Mouse (Mus musculus) heart, embryonic 12.5 days (tissue): ENCODE data around the gene Tmprss9. TPM values are rescaled to one million over a fixed set of nuclear protein-coding genes. Genes with fewer than 3 reads are reported as not detected.

Source experiments
- ATAC-seq: fragments of 200-750 bp; cut with Nextera tagmentation; 2 replicates; pipeline ENCODE4 v1.8.0; 2017; ENCODE audit warnings: moderate TSS enrichment, moderate library complexity; ENCODE audit not compliant: insufficient number of reproducible peaks, low FRiP score
- H3K27ac ChIP-seq: fragments of 300-500 bp; sonication (generic); 2 replicates; pipeline ENCODE4 v1.5.1; 2016; ENCODE audit warnings: mild to moderate bottlenecking, moderate library complexity; ENCODE audit not compliant: poor library complexity, severe bottlenecking
- H3K27me3 ChIP-seq: fragments of 300-500 bp; sonication (generic); replicated peaks from 2 replicates; pipeline ENCODE4 v1.6.1; 2016; ENCODE audit warnings: mild to moderate bottlenecking, moderate library complexity
- H3K36me3 ChIP-seq: fragments of 300-500 bp; sonication (generic); 2 replicates; pipeline ENCODE4 v1.6.1; 2016; ENCODE audit warnings: mild to moderate bottlenecking, moderate library complexity
- H3K4me1 ChIP-seq: fragments of 300-500 bp; sonication (generic); replicated peaks from 2 replicates; pipeline ENCODE4 v1.6.1; 2016; ENCODE audit warnings: mild to moderate bottlenecking
- H3K4me2 ChIP-seq: fragments of 300-500 bp; sonication (generic); 2 replicates; pipeline ENCODE4 v1.6.1; 2016; ENCODE audit warnings: mild to moderate bottlenecking, moderate library complexity
- H3K4me3 ChIP-seq: fragments of 300-500 bp; sonication (generic); 2 replicates; pipeline ENCODE4 v1.5.1; 2016; ENCODE audit warnings: mild to moderate bottlenecking
- H3K9ac ChIP-seq: fragments of 300-500 bp; sonication (generic); 2 replicates; pipeline ENCODE4 v1.6.1; 2016; ENCODE audit warnings: mild to moderate bottlenecking, moderate library complexity
- H3K9me3 ChIP-seq: fragments of 300-500 bp; sonication (generic); replicated peaks from 2 replicates; pipeline ENCODE4 v1.6.1; 2016; ENCODE audit warnings: mild to moderate bottlenecking, moderate library complexity
- WGBS: fragments of 180-500 bp; shearing (Covaris S2); methylation state at CpG from one replicate; pipeline ENCODE4 v1.1.7; 2016; 5-methylcytosine and 5-hydroxymethylcytosine counted together
- polyA plus RNA-seq: library from polyadenylated mRNA; unstranded; fragments of >200 nt; fragmentation: Nextera tagmentation; extraction: Ambion mirVana; gene quantifications from 2 replicates; pipeline ENCODE4 v1.2.1, GENCODE M21; 2016

The Tmprss9 gene
- polyA plus RNA-seq, 1 experiment from 2014 or later: not detected

DNA sequence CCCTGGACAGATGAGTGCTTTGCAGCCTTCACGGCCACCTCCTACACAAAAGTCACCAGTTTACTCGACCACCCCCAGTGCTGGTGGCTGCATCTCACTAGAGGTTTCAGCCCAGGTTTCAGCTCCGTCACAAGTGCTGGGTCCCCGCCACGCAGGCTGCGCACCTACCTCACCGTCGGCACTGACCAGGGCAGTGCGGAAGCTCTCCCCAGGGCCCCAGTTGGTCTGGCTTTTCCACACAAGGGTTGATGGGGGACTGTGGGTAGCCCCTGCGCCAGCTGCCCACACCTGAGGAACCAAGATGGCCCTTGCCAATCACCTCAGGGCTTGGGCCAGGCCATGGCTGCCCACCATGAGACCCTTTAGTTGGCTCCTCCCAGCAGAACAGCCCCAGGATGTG lies 31.6 kb downstream of the Tmprss9 start:
- 94% methylated on average over 10 of the region's 10 CpGs for WGBS
- peaks cover 74% of the 10 kb centered on the region for H3K36me3 ChIP-seq
- ATAC-seq: no peak
- no peaks in the 10 kb centered on the region for H3K9me3 ChIP-seq
- no peak overlapping the region for H3K4me3 ChIP-seq
- no peak overlapping the region for H3K4me2 ChIP-seq
- H3K9ac ChIP-seq: no peak overlapping the region
- H3K27ac ChIP-seq: no peak overlapping the region
- peaks cover 23% of the 10 kb centered on the region for H3K4me1 ChIP-seq
- H3K27me3 ChIP-seq: no peaks in the 10 kb centered on the region

DNA sequence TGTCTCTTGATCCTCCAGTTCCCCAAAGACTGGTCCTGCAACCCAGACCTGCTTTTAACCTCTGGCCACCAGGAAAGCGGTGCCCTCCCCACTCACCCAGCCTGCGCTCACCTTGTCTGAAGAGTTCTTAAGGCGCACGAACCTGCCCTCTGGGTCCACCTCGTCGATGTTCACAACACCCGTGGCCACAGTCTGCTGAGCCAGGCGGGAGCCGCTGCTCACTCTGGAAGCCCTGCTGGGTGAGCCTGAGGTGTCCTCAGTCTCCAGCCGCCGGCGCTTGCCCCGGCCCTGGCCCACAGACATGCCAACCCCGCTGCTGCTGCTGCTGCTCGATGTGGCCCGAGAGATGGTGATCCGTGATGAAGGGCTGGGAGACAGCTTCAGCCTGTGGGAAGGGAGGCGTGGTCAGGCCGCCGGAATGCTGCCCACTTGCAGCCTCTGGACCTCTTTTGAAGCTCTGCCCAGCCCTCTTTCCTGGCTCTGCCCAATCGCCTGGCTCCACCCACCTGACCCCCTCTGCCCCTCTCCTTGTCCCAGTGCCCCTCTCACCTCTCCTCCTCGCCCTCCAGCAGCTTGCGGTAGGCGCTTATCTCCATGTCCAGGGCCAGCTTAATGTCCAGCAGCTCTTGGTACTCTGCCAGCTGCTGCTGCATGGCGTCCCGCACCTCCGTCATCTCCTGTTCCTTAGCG lies 32.5 kb downstream of the Tmprss9 start:
- H3K27ac ChIP-seq: no peak overlapping the region
- H3K27me3 ChIP-seq: no peaks in the 10 kb centered on the region
- peaks cover 79% of the 10 kb centered on the region for H3K36me3 ChIP-seq
- no peak overlapping the region for H3K4me3 ChIP-seq
- WGBS: 80% methylated on average over 28 of the region's 28 CpGs
- ATAC-seq: no peak
- H3K9ac ChIP-seq: no peak overlapping the region
- no peaks in the 10 kb centered on the region for H3K9me3 ChIP-seq
- peaks cover 16% of the 10 kb centered on the region for H3K4me1 ChIP-seq
- H3K4me2 ChIP-seq: no peak overlapping the region

GRCm38 (mm10) chr10:80904709-80905108 lies 33.1 kb downstream of the Tmprss9 start:
- Histone ChIP-seq H3K27ac (no peak overlapping the region), H3K9ac (no peak overlapping the region)

DNA sequence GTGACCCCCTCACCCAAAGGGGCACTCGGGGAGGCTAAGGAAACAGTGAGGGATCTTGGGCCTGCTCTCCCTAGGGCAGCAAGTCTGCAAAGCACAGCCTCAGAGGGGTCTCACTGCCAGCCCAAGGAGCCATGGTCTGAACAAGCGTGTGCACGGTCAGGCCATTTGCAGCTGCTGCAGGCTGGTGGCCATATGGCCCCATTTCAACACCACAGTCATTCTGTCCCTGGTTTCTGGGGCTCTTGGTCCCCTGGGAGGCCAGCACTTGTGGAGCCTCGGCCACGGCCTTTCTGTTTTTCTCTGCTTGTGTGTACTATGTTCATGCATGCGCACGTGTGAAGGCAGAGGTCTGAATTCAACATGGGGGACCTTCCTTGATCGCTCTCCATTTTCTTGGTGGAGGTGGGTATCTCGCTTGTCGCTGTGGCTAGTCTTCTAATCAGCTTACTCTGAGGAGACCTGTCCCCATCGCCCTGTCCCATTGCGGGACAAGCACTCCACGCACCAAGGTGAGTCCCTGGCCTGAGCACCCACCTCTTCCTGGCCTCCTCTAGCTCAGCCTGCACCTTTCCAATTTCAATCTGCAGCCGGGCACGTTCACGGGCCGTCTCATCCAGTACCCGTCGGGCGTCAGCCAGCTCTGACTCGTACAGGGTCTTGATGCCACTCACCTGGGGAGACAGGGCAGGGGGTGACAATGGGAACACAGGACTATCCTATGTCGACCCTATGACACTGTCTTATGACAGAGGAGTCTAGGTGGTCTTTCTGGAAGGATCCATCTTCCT lies 37.9 kb downstream of the Tmprss9 start:
- WGBS: 94% methylated on average over 22 of the region's 22 CpGs
- H3K36me3 ChIP-seq: peaks cover 90% of the 10 kb centered on the region

More at GRCm38 (mm10) chr10:80904709-80905108, 33.1 kb downstream of the Tmprss9 start:
- 93% methylated on average over 11 of the region's 11 CpGs for WGBS
- no peak for ATAC-seq
- Histone ChIP-seq H3K9me3 (no peaks in the 10 kb centered on the region), H3K4me1 (peaks cover 10% of the 10 kb centered on the region), H3K36me3 (peaks cover 80% of the 10 kb centered on the region), H3K27me3 (no peaks in the 10 kb centered on the region), H3K4me2 (no peak overlapping the region), H3K4me3 (no peak overlapping the region)

GRCm38 (mm10) chr10:80911354-80911753 lies 39.7 kb downstream of the Tmprss9 start:
- no peaks in the 10 kb centered on the region for H3K27me3 ChIP-seq
- H3K4me1 ChIP-seq: peaks cover 19% of the 10 kb centered on the region
- WGBS: 90% methylated on average over 4 of the region's 4 CpGs
- ATAC-seq: no peak
- no peaks in the 10 kb centered on the region for H3K9me3 ChIP-seq
- H3K4me3 ChIP-seq: no peak overlapping the region
- H3K36me3 ChIP-seq: peaks cover 84% of the 10 kb centered on the region
- H3K27ac ChIP-seq: no peak overlapping the region
- H3K4me2 ChIP-seq: no peak overlapping the region
- no peak overlapping the region for H3K9ac ChIP-seq

More for the DNA sequence above, 37.9 kb downstream of the Tmprss9 start:
- H3K4me2 ChIP-seq: no peak overlapping the region
- no peak overlapping the region for H3K4me3 ChIP-seq
- peaks cover 12% of the 10 kb centered on the region for H3K4me1 ChIP-seq
- H3K27me3 ChIP-seq: no peaks in the 10 kb centered on the region
- H3K9ac ChIP-seq: no peak overlapping the region
- no peak for ATAC-seq
- no peak overlapping the region for H3K27ac ChIP-seq
- H3K9me3 ChIP-seq: no peaks in the 10 kb centered on the region

DNA sequence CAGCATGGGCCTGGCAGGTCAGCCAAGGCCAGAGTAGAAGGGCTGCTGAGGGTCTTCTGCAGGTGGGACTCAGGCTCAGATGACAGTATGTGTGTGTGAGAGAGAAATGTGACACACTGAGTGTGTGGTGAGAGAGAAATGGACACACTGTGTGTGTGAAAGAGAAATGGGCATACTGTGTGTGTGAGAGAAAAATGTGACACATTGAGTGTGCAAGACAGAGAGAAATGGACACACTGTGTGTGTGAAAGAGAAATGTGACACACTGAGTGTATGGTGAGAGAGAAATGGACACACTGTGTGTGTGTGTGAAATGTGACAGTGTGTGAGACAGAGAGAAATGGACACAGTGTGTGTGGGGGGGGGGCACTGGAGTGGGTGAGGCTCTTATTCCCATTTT lies 40.2 kb downstream of the Tmprss9 start:
- no peaks in the 10 kb centered on the region for H3K9me3 ChIP-seq
- no peak overlapping the region for H3K9ac ChIP-seq
- H3K27ac ChIP-seq: no peak overlapping the region
- no peak overlapping the region for H3K4me2 ChIP-seq
- H3K4me1 ChIP-seq: peaks cover 24% of the 10 kb centered on the region
- ATAC-seq: no peak
- H3K27me3 ChIP-seq: no peaks in the 10 kb centered on the region
- peaks cover 82% of the 10 kb centered on the region for H3K36me3 ChIP-seq
- no peak overlapping the region for H3K4me3 ChIP-seq

DNA sequence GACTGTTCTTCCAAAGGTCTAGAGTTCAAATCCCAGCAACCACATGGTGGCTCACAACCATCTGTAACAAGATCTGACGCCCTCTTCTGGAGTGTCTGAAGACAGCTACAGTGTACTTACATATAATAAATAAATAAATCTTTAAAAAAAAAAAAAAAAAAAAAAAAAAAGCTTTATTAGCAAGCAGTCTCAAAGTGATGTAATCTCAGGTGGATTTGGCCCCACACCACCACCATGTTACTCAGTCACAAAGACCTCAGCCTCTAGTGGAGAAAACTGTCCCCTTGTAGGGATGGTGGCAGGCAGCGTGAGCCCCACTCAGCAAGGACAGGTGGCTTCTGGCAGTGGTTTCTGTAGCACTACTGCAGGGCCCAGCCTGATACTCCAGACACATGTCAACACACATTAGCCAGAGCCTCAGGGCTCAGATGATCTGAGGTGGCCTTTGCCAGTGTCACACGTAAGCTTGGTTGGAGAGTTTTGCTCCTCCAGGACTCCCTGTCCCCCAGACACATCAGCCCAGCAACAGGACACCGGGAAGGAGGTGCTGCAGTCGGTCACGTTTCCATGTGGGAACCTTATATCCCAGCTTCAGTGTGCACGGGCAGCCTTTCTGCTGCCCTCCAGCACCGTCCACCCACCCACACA lies 41.8 kb downstream of the Tmprss9 start:
- Histone ChIP-seq H3K4me1 (peaks cover 31% of the 10 kb centered on the region), H3K27me3 (no peaks in the 10 kb centered on the region), H3K36me3 (peaks cover 66% of the 10 kb centered on the region), H3K4me3 (no peak overlapping the region), H3K9ac (no peak overlapping the region), H3K27ac (no peak overlapping the region), H3K4me2 (no peak overlapping the region), H3K9me3 (no peaks in the 10 kb centered on the region)
- ATAC-seq: no peak
- 86% methylated on average over 7 of the region's 8 CpGs for whole genome bisulfite sequencing

GRCm38 (mm10) chr10:80914253-80914656 lies 42.6 kb downstream of the Tmprss9 start:
- Histone ChIP-seq H3K36me3 (peaks cover 58% of the 10 kb centered on the region), H3K9ac (peak overlapping the region; percentile 24; the same call in 1 of the 2 replicates), H3K4me3 (no peak overlapping the region), H3K9me3 (no peaks in the 10 kb centered on the region), H3K4me1 (peaks cover 31% of the 10 kb centered on the region), H3K27me3 (no peaks in the 10 kb centered on the region), H3K27ac (no peak overlapping the region), H3K4me2 (no peak overlapping the region)
- WGBS: 90% methylated on average over 5 of the region's 5 CpGs
- ATAC-seq: no peak

GRCm38 (mm10) chr10:80915260-80915659 lies 43.6 kb downstream of the Tmprss9 start:
- H3K9me3 ChIP-seq: no peaks in the 10 kb centered on the region
- peaks cover 31% of the 10 kb centered on the region for H3K4me1 ChIP-seq
- no peak for ATAC-seq
- no peak overlapping the region for H3K4me2 ChIP-seq
- no peak overlapping the region for H3K27ac ChIP-seq
- H3K9ac ChIP-seq: no peak overlapping the region
- no peaks in the 10 kb centered on the region for H3K27me3 ChIP-seq
- no peak overlapping the region for H3K4me3 ChIP-seq
- WGBS: 69% methylated on average over 2 of the region's 2 CpGs
- peaks cover 48% of the 10 kb centered on the region for H3K36me3 ChIP-seq

DNA sequence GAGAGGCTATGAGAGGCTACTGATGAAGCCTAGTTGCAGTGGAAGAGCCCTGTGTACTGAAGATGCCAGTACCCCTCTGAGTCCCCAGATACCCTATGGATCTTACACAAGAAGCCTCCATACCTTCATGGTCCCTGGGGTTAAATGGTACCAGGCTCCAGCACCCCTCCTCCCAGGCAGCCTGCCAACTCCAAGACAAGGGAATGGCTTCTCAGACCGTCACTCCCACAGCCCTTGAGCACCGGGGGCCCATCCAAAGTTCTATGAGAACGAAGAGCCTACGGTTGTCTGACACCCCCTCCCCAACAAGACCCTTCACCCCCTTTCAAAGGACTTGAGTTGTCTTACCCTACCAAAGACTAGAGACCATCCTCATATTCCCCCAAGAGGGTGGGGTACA lies 44.1 kb downstream of the Tmprss9 start:
- ATAC-seq: no peak
- peaks cover 44% of the 10 kb centered on the region for H3K36me3 ChIP-seq
- no peak overlapping the region for H3K27ac ChIP-seq
- no peaks in the 10 kb centered on the region for H3K27me3 ChIP-seq
- no peaks in the 10 kb centered on the region for H3K9me3 ChIP-seq
- H3K4me2 ChIP-seq: no peak overlapping the region
- H3K4me1 ChIP-seq: peaks cover 31% of the 10 kb centered on the region
- no peak overlapping the region for H3K9ac ChIP-seq
- 87% methylated on average over 4 of the region's 4 CpGs for WGBS
- no peak overlapping the region for H3K4me3 ChIP-seq

- Histone ChIP-seq H3K9ac (peak overlapping the region; percentile 92), H3K36me3 (peaks cover 27% of the 10 kb centered on the region), H3K4me2 (peak overlapping the region; percentile 98), H3K27me3 (no peaks in the 10 kb centered on the region), H3K9me3 (no peaks in the 10 kb centered on the region), H3K4me3 (peak overlapping the region; percentile 96), H3K27ac (peak overlapping the region; percentile 50; the same call in 1 of the 2 replicates), H3K4me1 (peaks cover 42% of the 10 kb centered on the region)
- under 1% methylated on average over 15 of the region's 15 CpGs for WGBS
- ATAC-seq: peak; percentile 36
These were observed 45.7 kb downstream of the Tmprss9 start for GRCm38 (mm10) chr10:80917336-80917778.
